Mouse (Mus musculus): ENCODE results near the gene Gpr89. TPM values are rescaled to one million over a fixed set of nuclear protein-coding genes. Genes with fewer than 3 reads are reported as not detected.

The Gpr89 gene
- polyA plus RNA-seq, 1 experiment from 2014 or later: 33.7 TPM

DNA sequence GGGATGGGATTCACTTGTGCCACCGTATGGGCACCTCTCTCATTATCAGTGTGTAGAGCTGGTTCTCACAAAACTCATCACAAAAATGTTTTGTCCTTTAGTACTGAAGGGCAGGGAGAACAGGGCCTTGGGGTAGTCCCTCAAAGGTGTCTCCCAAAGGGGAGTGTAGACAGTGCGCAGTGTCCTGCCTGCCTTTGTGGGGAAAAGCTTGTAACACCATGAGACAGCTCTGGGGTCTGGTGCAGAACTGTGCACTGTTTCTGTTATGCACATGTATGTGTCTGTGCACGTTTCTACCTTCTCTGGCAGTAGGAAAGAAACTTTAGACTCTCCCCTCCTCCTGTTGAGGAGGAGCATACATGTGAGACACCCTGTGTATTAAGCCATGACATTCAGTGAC, 37.3 kb downstream of the Gpr89 start:
- H3K9me3 ChIP-seq: no peaks in the 10 kb centered on the region
- no peak for ATAC-seq (ENCODE audit: low read depth)
- 93% methylated on average over 3 of the region's 3 CpGs for WGBS
- H3K36me3 ChIP-seq: peaks cover 53% of the 10 kb centered on the region
- no peak overlapping the region for H3K4me2 ChIP-seq
- H3K27me3 ChIP-seq: no peaks in the 10 kb centered on the region
- no peak overlapping the region for H3K27ac ChIP-seq (replicated peaks)
- H3K4me3 ChIP-seq: no peak overlapping the region
- no peaks in the 10 kb centered on the region for H3K4me1 ChIP-seq (replicated peaks)
- no peak overlapping the region for H3K9ac ChIP-seq

DNA sequence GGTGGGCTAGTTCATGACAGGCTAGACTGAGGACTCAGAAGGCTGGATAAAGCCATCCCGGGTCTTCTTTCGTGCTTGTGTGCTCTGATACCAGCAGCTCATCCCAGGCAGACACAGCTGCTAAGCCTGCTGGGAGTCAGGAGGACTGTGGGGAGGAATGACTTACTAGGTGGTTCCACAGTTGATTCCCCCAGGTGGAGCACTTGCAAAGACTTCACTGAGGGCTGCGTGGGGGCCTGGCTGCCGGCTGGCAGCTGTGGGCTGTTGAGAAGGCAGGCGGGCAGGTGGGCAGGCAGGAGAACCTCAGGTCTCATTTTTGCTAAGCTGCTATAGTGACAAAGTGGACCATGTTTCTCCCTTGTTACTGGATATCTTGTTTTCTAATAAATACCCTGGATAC, 44.6 kb downstream of the Gpr89 start:
- Histone ChIP-seq H3K4me3 (no peak overlapping the region), H3K9me3 (no peaks in the 10 kb centered on the region), H3K4me1 (replicated peaks) (no peaks in the 10 kb centered on the region), H3K27ac (replicated peaks) (no peak overlapping the region), H3K36me3 (peaks cover 7% of the 10 kb centered on the region; the same call in 1 of the 2 replicates), H3K4me2 (no peak overlapping the region), H3K9ac (no peak overlapping the region), H3K27me3 (no peaks in the 10 kb centered on the region)
- ATAC-seq (ENCODE audit: low read depth): no peak
- 95% methylated on average over 5 of the region's 5 CpGs for WGBS

DNA sequence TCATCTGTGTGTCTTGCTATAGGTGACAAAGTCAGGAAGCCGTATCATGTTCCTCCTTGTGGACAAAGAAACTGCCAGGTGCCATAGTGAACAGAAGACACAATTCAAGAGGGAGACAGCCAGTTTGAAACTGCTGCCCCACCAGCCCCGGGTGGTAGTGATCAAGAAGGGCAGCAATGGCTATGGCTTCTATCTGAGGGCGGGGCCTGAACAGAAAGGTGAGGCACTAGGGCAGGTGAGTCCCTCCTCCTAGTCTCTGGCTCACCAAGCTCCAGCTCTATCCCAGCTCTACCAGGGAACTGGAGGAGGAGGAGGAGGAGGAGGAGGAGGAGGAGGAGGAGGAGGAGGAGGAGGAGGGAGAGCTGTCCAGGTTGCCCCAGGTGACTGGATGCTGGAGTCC, 49.3 kb downstream of the Gpr89 start:
- Histone ChIP-seq H3K9ac (no peak overlapping the region), H3K36me3 (peaks cover 7% of the 10 kb centered on the region; the same call in 1 of the 2 replicates), H3K9me3 (no peaks in the 10 kb centered on the region), H3K4me2 (no peak overlapping the region), H3K27me3 (no peaks in the 10 kb centered on the region), H3K4me1 (replicated peaks) (no peaks in the 10 kb centered on the region), H3K27ac (replicated peaks) (no peak overlapping the region), H3K4me3 (no peak overlapping the region)
- ATAC-seq (ENCODE audit: low read depth): no peak
- 88% methylated on average over 3 of the region's 3 CpGs for WGBS

DNA sequence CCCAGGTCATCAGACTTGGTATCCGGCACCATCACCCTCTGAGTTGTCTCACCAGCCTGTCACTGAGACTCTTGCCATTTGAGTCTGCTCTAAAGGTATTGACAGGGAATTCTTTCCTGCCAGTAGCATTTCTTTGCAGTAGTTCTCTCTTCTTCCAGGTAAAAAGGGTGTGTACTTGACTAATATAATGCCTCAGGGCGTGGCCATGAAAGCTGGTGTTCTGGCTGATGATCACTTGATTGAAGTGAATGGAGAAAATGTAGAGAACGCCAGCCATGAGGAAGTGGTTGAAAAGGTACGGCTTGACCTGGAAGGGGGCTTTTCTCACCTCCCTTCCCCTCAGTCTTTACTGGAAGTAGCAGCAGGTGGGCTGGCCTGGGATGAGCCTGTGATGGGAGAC, 50.8 kb downstream of the Gpr89 start:
- Histone ChIP-seq H3K9ac (no peak overlapping the region), H3K4me3 (no peak overlapping the region), H3K4me2 (no peak overlapping the region), H3K4me1 (replicated peaks) (no peaks in the 10 kb centered on the region), H3K9me3 (no peaks in the 10 kb centered on the region), H3K36me3 (no peaks in the 10 kb centered on the region), H3K27ac (replicated peaks) (no peak overlapping the region), H3K27me3 (no peaks in the 10 kb centered on the region)
- ATAC-seq (ENCODE audit: low read depth): no peak
- WGBS: 91% methylated on average over 4 of the region's 4 CpGs

DNA sequence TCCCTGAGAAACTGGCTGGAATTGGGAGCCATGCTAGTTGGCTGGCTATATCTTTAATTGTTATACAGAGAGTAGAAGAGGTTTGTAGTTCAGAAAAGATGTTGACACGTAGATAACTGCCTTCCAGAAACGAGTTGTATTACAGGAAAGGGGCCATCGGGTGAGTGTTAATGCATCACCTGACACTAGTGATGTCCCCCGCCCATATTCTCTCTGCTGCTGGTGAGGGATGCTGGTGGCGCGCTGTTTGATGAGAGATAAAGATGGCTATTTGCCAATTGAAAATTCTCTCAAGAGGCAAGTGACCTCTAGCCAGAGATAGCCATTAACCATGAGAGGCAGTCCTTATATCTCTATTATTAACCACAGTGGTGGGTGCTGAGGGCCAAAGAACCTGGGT, 52.6 kb downstream of the Gpr89 start:
- Histone ChIP-seq H3K4me3 (no peak overlapping the region), H3K4me1 (replicated peaks) (no peaks in the 10 kb centered on the region), H3K9ac (no peak overlapping the region), H3K9me3 (no peaks in the 10 kb centered on the region), H3K36me3 (no peaks in the 10 kb centered on the region), H3K27ac (replicated peaks) (no peak overlapping the region), H3K4me2 (no peak overlapping the region), H3K27me3 (no peaks in the 10 kb centered on the region)
- no peak for ATAC-seq (ENCODE audit: low read depth)
- 84% methylated on average over 6 of the region's 6 CpGs for WGBS

DNA sequence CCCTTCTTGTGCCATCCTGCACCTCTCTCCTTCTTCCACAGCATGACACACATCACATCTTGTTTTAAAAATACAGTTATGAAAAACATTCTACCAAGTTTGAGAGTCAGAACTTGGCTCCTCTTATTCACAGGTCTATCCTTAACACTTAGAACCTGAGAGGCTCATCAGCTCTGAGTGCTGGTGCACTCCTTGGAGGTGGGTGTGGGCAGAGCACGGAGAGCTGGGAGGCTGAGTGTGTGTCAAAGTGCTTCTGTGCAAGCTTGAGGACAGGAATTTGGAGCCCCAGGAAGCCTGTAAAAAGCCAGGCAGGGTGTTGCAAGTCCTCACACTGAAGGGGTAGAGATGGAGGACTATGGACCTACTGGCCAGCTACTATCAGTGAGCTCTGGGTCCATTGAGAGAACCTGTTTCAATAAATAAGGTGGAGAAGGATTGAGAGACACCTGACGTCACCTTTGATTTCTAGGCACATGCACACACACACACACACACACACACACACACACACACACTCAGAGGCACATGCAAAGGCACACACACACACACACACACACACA, 55.9 kb downstream of the Gpr89 start:
- H3K4me3 ChIP-seq: no peak overlapping the region
- no peak for ATAC-seq (ENCODE audit: low read depth)
- H3K36me3 ChIP-seq: no peaks in the 10 kb centered on the region
- H3K27ac ChIP-seq (replicated peaks): no peak overlapping the region
- no peak overlapping the region for H3K9ac ChIP-seq
- no peaks in the 10 kb centered on the region for H3K27me3 ChIP-seq
- WGBS: 91% methylated on average over 2 of the region's 2 CpGs
- H3K9me3 ChIP-seq: no peaks in the 10 kb centered on the region
- H3K4me1 ChIP-seq (replicated peaks): no peaks in the 10 kb centered on the region
- no peak overlapping the region for H3K4me2 ChIP-seq

DNA sequence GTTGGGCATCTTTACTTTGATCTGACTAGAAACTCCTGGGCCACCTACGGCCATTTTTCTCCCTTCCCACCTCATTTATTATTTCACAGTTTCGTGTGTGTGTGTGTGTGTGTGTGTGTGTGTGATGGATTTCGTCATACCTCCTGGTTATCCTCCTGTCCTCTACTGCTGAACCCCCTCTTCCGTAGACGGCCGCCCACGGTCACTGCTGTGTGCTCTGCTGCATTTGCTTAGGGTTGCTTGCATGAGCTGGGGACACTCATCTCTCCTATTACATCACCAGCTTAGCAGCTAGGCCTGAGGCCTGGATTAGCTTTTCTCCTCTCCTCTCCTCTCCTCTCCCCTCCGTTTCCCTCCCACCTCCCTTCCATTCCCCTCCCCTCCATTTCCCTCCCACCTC, 56.7 kb downstream of the Gpr89 start:
- Histone ChIP-seq H3K4me1 (replicated peaks) (no peaks in the 10 kb centered on the region), H3K4me2 (no peak overlapping the region), H3K4me3 (no peak overlapping the region), H3K27ac (replicated peaks) (no peak overlapping the region), H3K9ac (no peak overlapping the region), H3K36me3 (no peaks in the 10 kb centered on the region), H3K9me3 (no peaks in the 10 kb centered on the region), H3K27me3 (no peaks in the 10 kb centered on the region)
- ATAC-seq (ENCODE audit: low read depth): no peak
- 87% methylated on average over 7 of the region's 8 CpGs for WGBS

DNA sequence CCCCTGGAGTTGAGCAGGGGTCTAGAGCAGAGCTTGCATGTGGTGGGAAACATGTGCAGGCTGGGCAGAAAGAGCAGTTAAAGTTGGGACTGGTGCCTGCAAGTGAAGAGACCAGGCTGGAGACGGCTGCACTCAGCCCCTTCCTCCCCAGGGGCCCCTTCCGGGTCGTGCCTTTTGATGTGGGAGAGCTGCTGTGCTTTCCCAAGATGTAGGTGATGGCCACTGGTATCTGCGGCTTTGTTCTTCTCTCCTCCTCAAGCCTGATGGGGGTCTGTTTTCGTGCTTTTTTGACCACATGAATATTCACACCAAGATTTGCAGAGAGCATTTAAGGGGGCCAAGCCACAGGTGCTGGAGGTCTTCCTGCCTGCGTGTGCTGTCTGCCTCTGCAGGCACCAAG, 57.5 kb downstream of the Gpr89 start:
- Histone ChIP-seq H3K9me3 (no peaks in the 10 kb centered on the region), H3K9ac (no peak overlapping the region), H3K4me3 (no peak overlapping the region), H3K36me3 (no peaks in the 10 kb centered on the region), H3K4me1 (replicated peaks) (no peaks in the 10 kb centered on the region), H3K27ac (replicated peaks) (no peak overlapping the region), H3K27me3 (no peaks in the 10 kb centered on the region), H3K4me2 (no peak overlapping the region)
- ATAC-seq (ENCODE audit: low read depth): no peak
- WGBS: 25% methylated on average over 6 of the region's 6 CpGs

DNA sequence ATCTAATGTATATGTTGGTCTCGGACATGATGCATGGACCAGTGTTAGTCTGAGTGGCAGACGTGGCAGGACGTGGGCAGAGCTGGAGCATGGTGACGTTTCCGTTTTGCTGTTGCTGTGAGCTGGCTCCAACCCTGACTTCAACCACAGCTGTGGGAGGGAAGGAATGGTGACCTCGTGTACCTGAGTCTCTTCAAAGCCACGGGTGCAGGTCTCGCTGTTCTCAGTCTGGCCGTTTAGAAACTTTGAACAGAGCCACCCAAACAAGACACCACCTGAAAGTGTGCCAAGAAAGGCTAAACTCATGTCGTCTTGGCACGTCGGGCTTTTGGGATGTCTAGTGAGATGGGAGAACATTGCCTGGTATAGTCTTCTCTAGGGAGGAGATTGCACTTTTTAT, 58.2 kb downstream of the Gpr89 start:
- Histone ChIP-seq H3K27me3 (no peaks in the 10 kb centered on the region), H3K9ac (no peak overlapping the region), H3K9me3 (no peaks in the 10 kb centered on the region), H3K4me2 (no peak overlapping the region), H3K36me3 (no peaks in the 10 kb centered on the region), H3K4me3 (no peak overlapping the region), H3K4me1 (replicated peaks) (no peaks in the 10 kb centered on the region), H3K27ac (replicated peaks) (no peak overlapping the region)
- ATAC-seq (ENCODE audit: low read depth): no peak
- WGBS: 90% methylated on average over 12 of the region's 12 CpGs

DNA sequence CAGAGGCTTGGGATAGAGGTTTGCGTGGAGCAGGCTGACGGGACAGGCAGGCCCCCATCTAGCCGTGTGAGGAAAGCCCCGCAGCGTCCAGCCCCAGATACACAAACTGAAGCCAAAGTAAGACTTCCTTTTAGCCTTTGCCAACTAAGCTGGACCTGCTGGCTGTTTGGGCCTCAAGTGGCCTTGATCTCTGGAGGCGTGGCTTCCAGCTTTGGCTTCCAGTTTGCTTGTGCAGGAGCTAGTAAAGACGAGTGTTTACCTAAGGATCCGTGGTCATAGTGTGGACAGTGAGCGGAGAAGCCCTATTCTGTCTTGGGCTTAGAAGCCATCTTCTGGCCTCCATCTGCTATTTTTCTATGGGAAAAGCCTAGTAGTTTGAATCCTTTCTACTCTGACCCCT, 59.3 kb downstream of the Gpr89 start:
- no peak overlapping the region for H3K4me2 ChIP-seq
- H3K9me3 ChIP-seq: no peaks in the 10 kb centered on the region
- H3K4me3 ChIP-seq: no peak overlapping the region
- no peak for ATAC-seq (ENCODE audit: low read depth)
- no peak overlapping the region for H3K27ac ChIP-seq (replicated peaks)
- no peaks in the 10 kb centered on the region for H3K36me3 ChIP-seq
- no peak overlapping the region for H3K9ac ChIP-seq
- 89% methylated on average over 9 of the region's 9 CpGs for WGBS
- no peaks in the 10 kb centered on the region for H3K4me1 ChIP-seq (replicated peaks)
- no peaks in the 10 kb centered on the region for H3K27me3 ChIP-seq

DNA sequence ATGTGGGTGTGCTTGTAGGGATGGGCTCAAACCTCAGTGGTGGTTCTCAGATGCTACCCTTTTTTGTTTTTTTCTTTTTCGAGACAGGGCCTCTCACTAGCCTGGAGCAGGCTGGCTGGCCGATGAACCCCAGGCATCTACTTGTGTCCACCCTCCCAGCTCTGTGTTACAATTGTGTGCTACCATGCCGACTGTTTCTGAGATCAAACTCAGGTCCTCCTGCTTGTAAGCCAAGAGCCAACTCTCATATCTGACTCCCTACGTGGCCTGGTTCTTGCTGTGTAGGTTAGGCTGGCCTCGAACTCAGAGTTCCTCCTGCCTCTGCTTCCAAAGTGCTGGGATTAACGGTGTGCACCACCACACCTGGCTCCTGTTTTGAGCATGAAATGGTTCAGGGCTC, 60.0 kb downstream of the Gpr89 start:
- no peak overlapping the region for H3K27ac ChIP-seq (replicated peaks)
- no peaks in the 10 kb centered on the region for H3K27me3 ChIP-seq
- no peak for ATAC-seq (ENCODE audit: low read depth)
- H3K4me1 ChIP-seq (replicated peaks): no peaks in the 10 kb centered on the region
- WGBS: 90% methylated on average over 6 of the region's 6 CpGs
- H3K36me3 ChIP-seq: no peaks in the 10 kb centered on the region
- no peak overlapping the region for H3K4me3 ChIP-seq
- H3K9ac ChIP-seq: no peak overlapping the region
- no peak overlapping the region for H3K4me2 ChIP-seq
- no peaks in the 10 kb centered on the region for H3K9me3 ChIP-seq

DNA sequence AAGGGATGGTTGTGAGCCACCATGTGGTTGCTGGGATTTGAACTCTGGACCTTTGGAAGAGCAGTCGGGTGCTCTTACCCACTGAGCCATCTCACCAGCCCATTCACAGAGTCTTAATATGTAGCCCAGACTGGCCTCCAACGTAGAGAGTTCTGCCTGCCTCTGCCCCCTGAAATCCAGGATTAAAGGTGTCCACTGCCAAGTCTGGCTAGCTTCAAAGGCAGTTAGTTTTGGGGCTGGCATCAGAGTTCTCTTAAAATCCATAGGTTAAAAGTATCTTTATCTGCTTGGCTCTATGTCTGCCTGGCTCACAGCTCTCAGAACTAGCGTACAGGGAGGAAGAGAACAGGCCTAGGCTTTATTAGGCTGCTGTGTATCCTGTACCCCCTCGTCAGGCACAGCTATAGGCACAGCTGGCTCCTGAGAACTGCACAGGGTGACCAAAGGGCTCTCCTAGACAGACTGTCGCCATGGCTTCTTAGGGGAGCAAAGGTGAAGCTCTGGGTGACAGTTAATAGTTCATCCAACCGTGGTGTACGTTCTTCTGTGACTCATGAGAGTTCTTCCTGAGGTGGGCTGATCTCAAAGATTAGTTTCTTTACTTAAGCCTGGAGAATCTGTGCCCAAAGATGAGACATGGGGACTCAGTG, 66.0 kb downstream of the Gpr89 start:
- H3K4me2 ChIP-seq: no peak overlapping the region
- no peak overlapping the region for H3K9ac ChIP-seq
- H3K4me3 ChIP-seq: no peak overlapping the region
- H3K4me1 ChIP-seq (replicated peaks): no peaks in the 10 kb centered on the region
- H3K9me3 ChIP-seq: no peaks in the 10 kb centered on the region
- WGBS: 82% methylated on average over 7 of the region's 7 CpGs
- ATAC-seq (ENCODE audit: low read depth): no peak
- H3K36me3 ChIP-seq: no peaks in the 10 kb centered on the region
- no peaks in the 10 kb centered on the region for H3K27me3 ChIP-seq
- no peak overlapping the region for H3K27ac ChIP-seq (replicated peaks)

DNA sequence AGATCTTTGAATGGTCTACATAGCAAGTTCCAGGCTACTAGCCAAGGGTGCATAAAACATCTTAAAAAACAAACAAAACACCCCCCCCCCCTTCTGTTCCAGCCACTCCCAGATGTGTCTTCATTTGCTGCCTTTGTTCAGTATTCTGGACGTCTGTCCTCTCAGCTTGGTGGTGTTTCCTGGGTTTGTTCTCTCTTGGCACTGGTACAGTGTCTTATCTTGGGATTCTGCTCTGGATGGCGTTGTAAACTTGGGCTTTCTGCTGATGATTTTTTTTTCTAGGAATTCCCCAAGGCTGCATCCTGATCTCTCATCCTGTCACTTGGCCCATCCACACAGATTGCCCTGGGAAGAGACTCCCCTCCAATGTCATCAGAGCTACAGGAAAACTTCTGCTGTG, 68.7 kb downstream of the Gpr89 start:
- no peak overlapping the region for H3K27ac ChIP-seq (replicated peaks)
- H3K4me2 ChIP-seq: no peak overlapping the region
- H3K9ac ChIP-seq: no peak overlapping the region
- 68% methylated on average over 2 of the region's 2 CpGs for WGBS
- H3K9me3 ChIP-seq: no peaks in the 10 kb centered on the region
- no peaks in the 10 kb centered on the region for H3K36me3 ChIP-seq
- no peak for ATAC-seq (ENCODE audit: low read depth)
- no peaks in the 10 kb centered on the region for H3K27me3 ChIP-seq
- H3K4me3 ChIP-seq: no peak overlapping the region
- H3K4me1 ChIP-seq (replicated peaks): no peaks in the 10 kb centered on the region

Measured in neural tube, embryonic 13.5 days (tissue).